Mouse (Mus musculus) G1E (cell line): ENCODE measurements at regions not wholly inside any gene's neighbourhood (a gene's known extent, or its start where the extent isn't known, plus 50 kb on each side); places are given as distances from the start of the nearest gene placed in this dataset.

Source experiments
- ATAC-seq: 2 replicates; pipeline ENCODE4 v1.8.0; 2016; ENCODE audit warnings: mild to moderate bottlenecking; ENCODE audit not compliant: insufficient number of reproducible peaks, poor library complexity, low FRiP score, severe bottlenecking; ENCODE audit errors: extremely low read depth
- DNase-seq: peaks from one replicate; pipeline ENCODE4 v3.0.0; 2012; ENCODE audit warnings: low spot score
- H3K27me3 ChIP-seq: 2 replicates; pipeline ENCODE4 v1.6.1; 2012; ENCODE audit warnings: mild to moderate bottlenecking, low read length, inconsistent platforms; ENCODE audit not compliant: insufficient read depth
- H3K36me3 ChIP-seq: replicated peaks from 2 replicates; pipeline ENCODE3; 2012; ENCODE audit warnings: mild to moderate bottlenecking, inconsistent platforms
- H3K4me1 ChIP-seq: 2 replicates; pipeline ENCODE4 v1.6.1; 2012; ENCODE audit warnings: low read depth, low read length, inconsistent platforms, mixed read lengths; ENCODE audit not compliant: insufficient read depth
- H3K4me3 ChIP-seq: 2 replicates; pipeline ENCODE4 v1.5.1; 2012; ENCODE audit warnings: low read depth, mild to moderate bottlenecking, inconsistent platforms, low read length, moderate library complexity, mixed read lengths
- H3K9me3 ChIP-seq: replicated peaks from 2 replicates; pipeline ENCODE4 v1.6.1; 2012; ENCODE audit warnings: inconsistent platforms
- CTCF ChIP-seq: IDR thresholded peaks from 2 replicates; pipeline ENCODE4 v1.5.1; 2012; ENCODE audit warnings: low read depth, low read length, inconsistent platforms, mixed read lengths
- GATA1 ChIP-seq: IDR thresholded peaks from 2 replicates; pipeline ENCODE4 v1.6.1; 2012; ENCODE audit warnings: borderline replicate concordance, low read length, inconsistent platforms, mixed read lengths
- GATA2 ChIP-seq: IDR thresholded peaks from 2 replicates; pipeline ENCODE4 v1.6.1; 2012; ENCODE audit warnings: low read depth, low read length, inconsistent platforms, borderline replicate concordance
- POLR2AphosphoS5 ChIP-seq: IDR thresholded peaks from 2 replicates; pipeline ENCODE4 v1.6.1; 2012; ENCODE audit warnings: low read depth, low read length, inconsistent platforms; ENCODE audit not compliant: insufficient replicate concordance
- TAL1 ChIP-seq: conservative IDR thresholded peaks from 2 replicates; pipeline ENCODE4 v1.6.1; 2012; ENCODE audit warnings: low read depth, low read length, inconsistent platforms, mixed read lengths

DNA sequence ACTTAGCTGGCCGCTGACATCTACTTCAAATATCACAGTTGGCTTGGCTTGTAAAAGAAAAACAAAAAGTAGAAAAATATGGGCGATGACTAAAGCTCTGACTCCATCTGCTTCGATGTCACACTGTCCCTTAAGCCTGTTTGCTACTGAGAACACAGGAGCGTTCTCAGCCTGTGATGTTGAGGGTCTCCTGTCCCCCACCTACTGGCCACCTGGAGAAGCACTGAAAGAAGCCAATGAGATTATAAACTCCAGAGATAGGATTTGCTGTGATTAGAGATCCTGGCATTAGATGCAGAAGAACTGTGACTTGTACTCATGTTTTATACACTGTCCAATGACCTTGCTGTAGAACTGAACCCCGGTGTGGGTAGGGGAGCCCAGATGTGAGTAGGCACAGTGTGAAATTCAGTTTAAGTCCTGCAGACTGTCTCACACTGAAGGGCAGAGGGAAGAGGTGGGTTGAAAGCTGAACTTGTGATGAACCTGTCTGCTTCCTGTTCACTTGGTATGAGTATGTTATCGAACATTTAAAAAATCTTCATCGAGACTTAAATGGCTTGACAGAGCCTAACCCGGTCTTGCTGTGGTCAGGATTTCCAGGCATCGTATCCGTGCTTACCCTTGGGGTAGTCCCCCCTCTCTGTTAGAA, 63.7 kb upstream of the 1700020N01Rik start:
- Histone ChIP-seq H3K4me1 (peaks cover 37% of the 10 kb centered on the region), H3K27me3 (peaks cover 5% of the 10 kb centered on the region), H3K9me3 (no peaks in the 10 kb centered on the region), H3K36me3 (no peaks in the 10 kb centered on the region), H3K4me3 (no peak overlapping the region)
- TF ChIP-seq GATA2 (no peak), TAL1 (no peak), GATA1 (no peak), POLR2AphosphoS5 (no peak), CTCF (no peak)
- DNase-seq (no peak), ATAC-seq (no peak)

DNA sequence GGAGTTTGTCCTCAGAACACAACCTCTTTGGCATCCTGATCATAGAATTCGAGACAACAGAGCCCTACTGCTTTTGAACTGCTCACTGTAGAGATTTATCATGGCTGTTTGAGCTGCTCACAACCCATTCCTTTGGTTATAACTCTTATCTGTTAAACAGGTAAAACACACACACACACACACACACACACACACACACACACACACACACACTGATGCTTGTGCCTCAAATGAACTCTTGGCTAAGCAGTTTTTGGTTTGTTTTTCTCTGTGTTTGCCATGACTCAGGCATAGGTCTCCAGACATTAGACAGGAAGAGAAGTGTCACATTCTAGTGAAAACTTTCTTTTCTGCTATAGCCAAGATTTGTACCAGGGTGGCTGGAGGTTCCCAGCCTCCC, 60.8 kb upstream of the 1700020N01Rik start:
- TF ChIP-seq CTCF (no peak), GATA2 (no peak), GATA1 (no peak), POLR2AphosphoS5 (no peak), TAL1 (no peak)
- Histone ChIP-seq H3K4me3 (no peak overlapping the region), H3K27me3 (peaks cover 5% of the 10 kb centered on the region), H3K9me3 (no peaks in the 10 kb centered on the region), H3K36me3 (no peaks in the 10 kb centered on the region), H3K4me1 (peaks cover 12% of the 10 kb centered on the region)
- DNase-seq (no peak), ATAC-seq (no peak)

GRCm38 (mm10) chr10:21535631-21536030, 57.3 kb upstream of the 1700020N01Rik start:
- H3K9me3 ChIP-seq: no peaks in the 10 kb centered on the region
- no peak for TF ChIP-seq CTCF
- no peak for TF ChIP-seq POLR2AphosphoS5
- no peak for TF ChIP-seq TAL1
- TF ChIP-seq GATA1: no peak
- TF ChIP-seq GATA2: no peak
- no peaks in the 10 kb centered on the region for H3K36me3 ChIP-seq
- H3K4me1 ChIP-seq: no peaks in the 10 kb centered on the region; the same call in 1 of the 2 replicates
- H3K4me3 ChIP-seq: no peak overlapping the region
- ATAC-seq (no peak), DNase-seq (no peak)
- peaks cover 7% of the 10 kb centered on the region for H3K27me3 ChIP-seq

DNA sequence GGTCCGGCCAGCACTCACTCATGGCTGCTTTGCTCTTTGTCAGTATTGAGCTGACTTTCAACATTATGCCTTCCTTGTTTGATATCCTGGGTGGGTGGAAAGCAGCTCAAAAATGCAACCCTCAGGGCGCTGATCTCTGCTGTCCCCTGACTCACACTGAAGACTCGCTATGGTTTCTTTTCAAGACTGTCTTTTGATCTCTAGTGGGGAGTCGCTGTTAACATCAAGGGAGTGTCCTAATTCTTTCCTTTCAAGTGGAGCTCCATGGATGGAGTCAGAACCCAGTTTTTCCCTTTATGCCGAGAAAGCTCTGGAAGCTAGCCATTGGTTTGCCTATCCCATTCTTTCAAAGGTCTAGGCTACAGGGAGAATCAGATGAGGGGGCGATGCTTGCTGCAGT, 54.5 kb upstream of the 1700020N01Rik start:
- TF ChIP-seq TAL1 (no peak), POLR2AphosphoS5 (no peak), GATA1 (no peak)
- no peak for DNase-seq
- H3K27me3 ChIP-seq: peaks cover 7% of the 10 kb centered on the region; the same call in 1 of the 2 replicates
- H3K4me1 ChIP-seq: no peaks in the 10 kb centered on the region; the same call in 1 of the 2 replicates
- ATAC-seq: no peak
- H3K9me3 ChIP-seq: no peaks in the 10 kb centered on the region
- no peak overlapping the region for H3K4me3 ChIP-seq
- no peaks in the 10 kb centered on the region for H3K36me3 ChIP-seq
